Mouse (Mus musculus) stomach, embryonic 14.5 days (tissue): ENCODE data around the gene Gm11634. TPM values are rescaled to one million over a fixed set of nuclear protein-coding genes. Genes with fewer than 3 reads are reported as not detected.

ENCODE experiments used
- polyA plus RNA-seq: library from polyadenylated mRNA; unstranded; fragments of >200 nt; fragmentation: Nextera tagmentation; extraction: Ambion mirVana; gene quantifications from 2 replicates; pipeline ENCODE4 v1.2.1, GENCODE M21; 2014

Gm11634 gene
- polyA plus RNA-seq, 1 experiment from 2014 or later: not detected

Other genes with a start within 250 kb of the Gm11634 start
- gene G6pc, start 231.7 kb downstream of the Gm11634 start, polyA plus RNA-seq: not detected in 2 replicates
- gene Aarsd1, start 181.6 kb downstream of the Gm11634 start, polyA plus RNA-seq: 69.6 and 74.0 TPM in 2 replicates
- 8.5 and 9.8 TPM in 2 replicates for gene Gm27029, start 174.5 kb downstream of the Gm11634 start, polyA plus RNA-seq
- gene Rundc1, start 174.2 kb downstream of the Gm11634 start, polyA plus RNA-seq: 12.0 and 13.5 TPM in 2 replicates
- gene Ptges3l, start 173.9 kb downstream of the Gm11634 start, polyA plus RNA-seq: 18.0 and 24.1 TPM in 2 replicates
- 373 and 398 TPM in 2 replicates for gene Rpl27, start 157.0 kb downstream of the Gm11634 start, polyA plus RNA-seq
- 22.4 and 23.0 TPM in 2 replicates for gene Ifi35, start 150.8 kb downstream of the Gm11634 start, polyA plus RNA-seq
- gene Rnd2, start 134.3 kb downstream of the Gm11634 start, polyA plus RNA-seq: 11.6 and 14.2 TPM in 2 replicates
- 47.6 and 52.7 TPM in 2 replicates for gene Vat1, start 133.0 kb downstream of the Gm11634 start, polyA plus RNA-seq
- gene Brca1, start 47.3 kb downstream of the Gm11634 start, polyA plus RNA-seq: 14.7 and 18.2 TPM in 2 replicates
- gene Nbr1, start 47.1 kb downstream of the Gm11634 start, polyA plus RNA-seq: 59.8 and 62.0 TPM in 2 replicates
- 5.9 and 6.7 TPM in 2 replicates for gene Tmem106a, start 17.0 kb downstream of the Gm11634 start, polyA plus RNA-seq
- 38.3 and 47.5 TPM in 2 replicates for gene Rdm1, start 27.9 kb upstream of the Gm11634 start, polyA plus RNA-seq
- 6.4 and 8.1 TPM in 2 replicates for gene Arl4d, start 66.3 kb upstream of the Gm11634 start, polyA plus RNA-seq
- 32.5 and 35.3 TPM in 2 replicates for gene Dhx8, start 133.7 kb upstream of the Gm11634 start, polyA plus RNA-seq
- gene Etv4, start 186.1 kb upstream of the Gm11634 start, polyA plus RNA-seq: 8.7 and 9.1 TPM in 2 replicates